Mouse (Mus musculus) lung, embryonic 14.5 days (tissue): ENCODE results near the gene Card19. TPM values are rescaled to one million over a fixed set of nuclear protein-coding genes. Genes with fewer than 3 reads are reported as not detected.

Experiments used
- ATAC-seq: fragments of 200-750 bp; cut with Nextera tagmentation; 2 replicates; pipeline ENCODE4 v1.8.0; 2017; ENCODE audit warnings: mild to moderate bottlenecking, moderate TSS enrichment, moderate library complexity; ENCODE audit not compliant: insufficient read depth
- DNase-seq: peaks from one replicate; pipeline ENCODE4 v3.0.0-alpha.2; 2015
- H3K27ac ChIP-seq: fragments of 300-500 bp; sonication (generic); 2 replicates; pipeline ENCODE4 v1.5.1; 2014; ENCODE audit warnings: low read depth, mild to moderate bottlenecking, moderate library complexity
- H3K27me3 ChIP-seq: fragments of 300-500 bp; sonication (generic); 2 replicates; pipeline ENCODE4 v1.6.1; 2014; ENCODE audit warnings: low read length, control low read depth; ENCODE audit not compliant: insufficient read depth
- H3K36me3 ChIP-seq: fragments of 300-500 bp; sonication (generic); 2 replicates; pipeline ENCODE4 v1.6.1; 2014; ENCODE audit warnings: control low read depth; ENCODE audit not compliant: insufficient read depth
- H3K4me1 ChIP-seq: fragments of 300-500 bp; sonication (generic); 2 replicates; pipeline ENCODE4 v1.6.1; 2014; ENCODE audit warnings: antibody characterized with exemption, control low read depth; ENCODE audit not compliant: insufficient read depth
- H3K4me2 ChIP-seq: fragments of 300-500 bp; sonication (generic); 2 replicates; pipeline ENCODE4 v1.6.1; 2014; ENCODE audit warnings: mild to moderate bottlenecking
- H3K4me3 ChIP-seq: fragments of 300-500 bp; sonication (generic); 2 replicates; pipeline ENCODE4 v1.5.1; 2014; ENCODE audit warnings: low read depth, low read length
- H3K9ac ChIP-seq: fragments of 300-500 bp; sonication (generic); 2 replicates; pipeline ENCODE4 v1.6.1; 2014
- H3K9me3 ChIP-seq: fragments of 300-500 bp; sonication (generic); 2 replicates; pipeline ENCODE4 v1.6.1; 2016; ENCODE audit warnings: low read depth, low read length, control low read depth
- CTCF ChIP-seq: IDR thresholded peaks from 2 replicates; pipeline ENCODE4 v1.5.1; 2016; ENCODE audit warnings: antibody characterized with exemption, low read depth
- WGBS: fragments of 180-500 bp; shearing (Covaris S2); extraction: QIAGEN DNeasy Blood & Tissue Kit; methylation state at CpG from one replicate; pipeline ENCODE4 v1.1.7; 2014; 5-methylcytosine and 5-hydroxymethylcytosine counted together
- polyA plus RNA-seq: library from polyadenylated mRNA; unstranded; fragments of >200 nt; fragmentation: Nextera tagmentation; extraction: Ambion mirVana; gene quantifications from 2 replicates; pipeline ENCODE4 v1.2.1, GENCODE M21; 2014

Card19 gene
- polyA plus RNA-seq, 1 experiment from 2014 or later = 47.9 TPM

- 51% methylated on average over 12 of the region's 12 CpGs for WGBS
- no peak for TF ChIP-seq CTCF
- no peaks in the 10 kb centered on the region for H3K27me3 ChIP-seq
- H3K9me3 ChIP-seq = no peaks in the 10 kb centered on the region
- H3K36me3 ChIP-seq = no peaks in the 10 kb centered on the region
- no peak overlapping the region for H3K4me3 ChIP-seq
- H3K4me1 ChIP-seq = peaks cover 13% of the 10 kb centered on the region; the same call in 1 of the 2 replicates
- ATAC-seq (no peak), DNase-seq (peak; percentile 35)
- H3K27ac ChIP-seq = no peak overlapping the region
- no peak overlapping the region for H3K9ac ChIP-seq
- 0 out of 2 replicates have a peak overlapping the region, but pooled peaks have one; percentile 2 for H3K4me2 ChIP-seq
Observed at GRCm38 (mm10) chr13:49189970-49190870, 25.6 kb downstream of the Card19 start.

- WGBS = 52% methylated on average over 2 of the region's 2 CpGs
- no peak overlapping the region for H3K9ac ChIP-seq
- TF ChIP-seq CTCF = no peak
- peak overlapping the region; percentile 100; the same call in 1 of the 2 replicates for H3K4me2 ChIP-seq
- no peak for ATAC-seq
- H3K27ac ChIP-seq = no peak overlapping the region
- DNase-seq = no peak
- no peak overlapping the region for H3K4me3 ChIP-seq
- peaks cover 13% of the 10 kb centered on the region; the same call in 1 of the 2 replicates for H3K4me1 ChIP-seq
- H3K27me3 ChIP-seq = no peaks in the 10 kb centered on the region
- no peaks in the 10 kb centered on the region for H3K9me3 ChIP-seq
- H3K36me3 ChIP-seq = no peaks in the 10 kb centered on the region
Observed at GRCm38 (mm10) chr13:49188966-49189360, 26.9 kb downstream of the Card19 start.

- no peaks in the 10 kb centered on the region for H3K9me3 ChIP-seq
- ATAC-seq (no peak; the same call in 1 of the 2 replicates), DNase-seq (no peak)
- H3K36me3 ChIP-seq = no peaks in the 10 kb centered on the region
- H3K4me2 ChIP-seq = peak overlapping the region; percentile 100
- H3K4me1 ChIP-seq = peaks cover 13% of the 10 kb centered on the region; the same call in 1 of the 2 replicates
- 25% methylated on average over 15 of the region's 15 CpGs for WGBS
- no peak for TF ChIP-seq CTCF
- peak overlapping the region; percentile 78 for H3K4me3 ChIP-seq
- H3K27me3 ChIP-seq = no peaks in the 10 kb centered on the region
- H3K27ac ChIP-seq = no peak overlapping the region
- peak overlapping the region; percentile 69 for H3K9ac ChIP-seq
Observed at GRCm38 (mm10) chr13:49188219-49188965, 27.4 kb downstream of the Card19 start.

GRCm38 (mm10) chr13:49187288-49188218 lies 28.3 kb downstream of the Card19 start, which contains the start of gene Ninj1:
TSS of gene Ninj1 (plus strand) at chr13:49187485.
- WGBS = under 1% methylated on average over 78 of the region's 87 CpGs
- H3K4me1 ChIP-seq = peaks cover 13% of the 10 kb centered on the region; the same call in 1 of the 2 replicates

GRCm38 (mm10) chr13:49186798-49187287 lies 29.0 kb downstream of the Card19 start:
- TF ChIP-seq CTCF = no peak
- peak overlapping the region; percentile 78; the same call in 1 of the 2 replicates for H3K4me3 ChIP-seq
- WGBS = 19% methylated on average over 11 of the region's 11 CpGs
- H3K27ac ChIP-seq = peak overlapping the region; percentile 26; the same call in 1 of the 2 replicates
- H3K4me1 ChIP-seq = peaks cover 13% of the 10 kb centered on the region; the same call in 1 of the 2 replicates
- peak overlapping the region; percentile 100 for H3K4me2 ChIP-seq
- H3K9me3 ChIP-seq = no peaks in the 10 kb centered on the region
- H3K27me3 ChIP-seq = no peaks in the 10 kb centered on the region
- no peaks in the 10 kb centered on the region for H3K36me3 ChIP-seq
- DNase-seq = no peak
- ATAC-seq = 0 out of 2 replicates have a peak, but pooled peaks have one; percentile 13
- peak overlapping the region; percentile 56 for H3K9ac ChIP-seq

More at GRCm38 (mm10) chr13:49187288-49188218, 28.3 kb downstream of the Card19 start, which contains the start of gene Ninj1:
- peak within 1 kb of the TSS; percentile 69 for H3K9ac ChIP-seq
- peak within 1 kb of the TSS; percentile 78 for H3K4me3 ChIP-seq
- peak; percentile 92 for ATAC-seq
- peak within 1 kb of the TSS; percentile 100 for H3K4me2 ChIP-seq
- TF ChIP-seq CTCF = no peak
- H3K9me3 ChIP-seq = no peaks in the 10 kb centered on the region
- no peaks in the 10 kb centered on the region for H3K27me3 ChIP-seq
- peak within 1 kb of the TSS; percentile 30; the same call in 1 of the 2 replicates for H3K27ac ChIP-seq
- H3K36me3 ChIP-seq = no peaks in the 10 kb centered on the region
- DNase-seq = peak; percentile 91

- H3K9ac ChIP-seq = no peak overlapping the region
Observed at GRCm38 (mm10) chr13:49183646-49184045, 32.2 kb downstream of the Card19 start.

More at GRCm38 (mm10) chr13:49183646-49184045, 32.2 kb downstream of the Card19 start:
- Histone ChIP-seq H3K27me3 (no peaks in the 10 kb centered on the region), H3K4me1 (peaks cover 18% of the 10 kb centered on the region; the same call in 1 of the 2 replicates), H3K36me3 (no peaks in the 10 kb centered on the region), H3K27ac (no peak overlapping the region), H3K9me3 (no peaks in the 10 kb centered on the region), H3K4me2 (no peak overlapping the region), H3K4me3 (no peak overlapping the region)
- peak; percentile 60 for DNase-seq
- TF ChIP-seq CTCF = no peak
- no peak for ATAC-seq
- WGBS = 42% methylated on average over 5 of the region's 5 CpGs
